Mouse (Mus musculus) CH12.LX (cell line): ENCODE data around the gene Esr1. TPM values are rescaled to one million over a fixed set of nuclear protein-coding genes. Genes with fewer than 3 reads are reported as not detected.
A peak's percentile ranks its signal among the peaks of the same experiment; 100 is the strongest.

Source experiments
- DNase-seq: peaks from one replicate; pipeline ENCODE4 v3.0.0-alpha.2; 2013; ENCODE audit errors: extremely low read depth
- H3K27ac ChIP-seq: 2 replicates; pipeline ENCODE4 v1.5.1; 2012; ENCODE audit warnings: low read depth, mild to moderate bottlenecking, control low read depth, moderate library complexity; ENCODE audit not compliant: insufficient read depth
- H3K27me3 ChIP-seq: replicated peaks from 2 replicates; pipeline ENCODE3; 2012; ENCODE audit warnings: inconsistent platforms
- H3K36me3 ChIP-seq, 2 experiments: replicated peaks in 1 of 2; 2 replicates each; pipeline versions ENCODE3 to v1.6.1; 2012; ENCODE audit warnings: inconsistent platforms in 1 of 2, low read length in 1 of 2, mild to moderate bottlenecking in 1 of 2, mixed read lengths in 1 of 2, moderate library complexity in 1 of 2; ENCODE audit not compliant: control insufficient read depth in 1 of 2, insufficient read depth in 1 of 2
- H3K4me1 ChIP-seq, 2 experiments: 2 replicates each; pipeline ENCODE4 v1.6.1; 2012; ENCODE audit warnings: inconsistent platforms in 1 of 2, moderate library complexity in 1 of 2; ENCODE audit not compliant: insufficient read depth in 2 of 2, control insufficient read depth in 1 of 2
- H3K4me2 ChIP-seq: 2 replicates; pipeline ENCODE4 v1.6.1; 2012; ENCODE audit warnings: low read depth, mild to moderate bottlenecking, control low read depth; ENCODE audit not compliant: poor library complexity, insufficient read depth, severe bottlenecking
- H3K4me3 ChIP-seq, 3 experiments: fragments of 150-350 bp in 1 of 3; sonication (generic) in 1 of 3; replicated peaks in 1 of 3; 2 replicates each; pipeline versions ENCODE3 to v1.5.1; 2011 to 2012; ENCODE audit warnings: low read depth in 2 of 3, low read length in 2 of 3, mild to moderate bottlenecking in 2 of 3, moderate library complexity in 2 of 3, control low read depth in 1 of 3, improper control_type of control experiment in 1 of 3, inconsistent platforms in 1 of 3, mixed read lengths in 1 of 3; ENCODE audit not compliant: poor library complexity in 1 of 3
- H3K79me2 ChIP-seq: replicated peaks from 2 replicates; pipeline ENCODE4 v1.6.1; 2012; ENCODE audit warnings: mild to moderate bottlenecking, moderate library complexity; ENCODE audit not compliant: control insufficient read depth, poor library complexity, insufficient read depth, severe bottlenecking; ENCODE audit errors: extremely low read depth
- H3K9ac ChIP-seq: 2 replicates; pipeline ENCODE4 v1.6.1; 2012; ENCODE audit warnings: low read depth, mild to moderate bottlenecking, control low read depth, moderate library complexity; ENCODE audit not compliant: insufficient read depth
- H3K9me3 ChIP-seq: replicated peaks from 2 replicates; pipeline ENCODE3; 2012; ENCODE audit warnings: low read length, inconsistent platforms, mixed read lengths
- BHLHE40 ChIP-seq: IDR thresholded peaks from 2 replicates; pipeline ENCODE4 v1.6.1; 2011; ENCODE audit warnings: mild to moderate bottlenecking, low read depth, low read length, improper control_type of control experiment
- CHD2 ChIP-seq: IDR thresholded peaks from 2 replicates; pipeline ENCODE4 v1.6.1; 2011; ENCODE audit warnings: low read length, improper control_type of control experiment
- E2F4 ChIP-seq: IDR thresholded peaks from 2 replicates; pipeline ENCODE4 v1.6.1; 2011; ENCODE audit warnings: low read depth, low read length, improper control_type of control experiment; ENCODE audit not compliant: insufficient replicate concordance
- EP300 ChIP-seq: IDR thresholded peaks from 2 replicates; pipeline ENCODE4 v1.6.1; 2011; ENCODE audit warnings: low read length, improper control_type of control experiment
- ETS1 ChIP-seq: conservative IDR thresholded peaks from 2 replicates; pipeline ENCODE4 v1.6.1; 2012; ENCODE audit warnings: low read depth, mild to moderate bottlenecking, inconsistent platforms, low read length, improper control_type of control experiment, moderate library complexity
- JUN ChIP-seq: IDR thresholded peaks from 2 replicates; pipeline ENCODE4 v1.6.1; 2011; ENCODE audit warnings: low read depth, mild to moderate bottlenecking, low read length, improper control_type of control experiment, moderate library complexity; ENCODE audit not compliant: insufficient read depth
- JUND ChIP-seq: conservative IDR thresholded peaks from 2 replicates; pipeline ENCODE4 v1.6.1; 2011; ENCODE audit warnings: low read depth, low read length, improper control_type of control experiment
- KAT2A ChIP-seq: IDR thresholded peaks from 2 replicates; pipeline ENCODE4 v1.6.1; 2012; ENCODE audit warnings: low read length, improper control_type of control experiment, inconsistent platforms; ENCODE audit not compliant: insufficient replicate concordance
- MAX ChIP-seq: IDR thresholded peaks from 2 replicates; pipeline ENCODE4 v1.6.1; 2011; ENCODE audit warnings: low read length, improper control_type of control experiment
- MXI1 ChIP-seq: IDR thresholded peaks from 2 replicates; pipeline ENCODE4 v1.6.1; 2011; ENCODE audit warnings: mild to moderate bottlenecking, low read depth, low read length, improper control_type of control experiment
- MYC ChIP-seq: IDR thresholded peaks from 2 replicates; pipeline ENCODE4 v1.6.1; 2011; ENCODE audit warnings: low read depth, mild to moderate bottlenecking, improper control_type of control experiment, low read length
- NELFE ChIP-seq: IDR thresholded peaks from 2 replicates; pipeline ENCODE4 v1.6.1; 2011; ENCODE audit warnings: low read depth, low read length, improper control_type of control experiment
- NRF1 ChIP-seq: IDR thresholded peaks from 2 replicates; pipeline ENCODE4 v1.6.1; 2014; ENCODE audit warnings: low read depth, mild to moderate bottlenecking, inconsistent platforms, low read length, improper control_type of control experiment, moderate library complexity
- POLR2A ChIP-seq: IDR thresholded peaks from 2 replicates; pipeline ENCODE4 v1.6.1; 2011; ENCODE audit warnings: low read depth, mild to moderate bottlenecking, improper control_type of control experiment, low read length
- RAD21 ChIP-seq: IDR thresholded peaks from 2 replicates; pipeline ENCODE4 v1.6.1; 2011; ENCODE audit warnings: low read depth, mild to moderate bottlenecking, low read length, improper control_type of control experiment, moderate library complexity
- SIN3A ChIP-seq: IDR thresholded peaks from 2 replicates; pipeline ENCODE4 v1.6.1; 2012; ENCODE audit warnings: low read length, improper control_type of control experiment, inconsistent platforms
- TCF12 ChIP-seq: IDR thresholded peaks from 2 replicates; pipeline ENCODE4 v1.6.1; 2014; ENCODE audit warnings: low read depth, mild to moderate bottlenecking, inconsistent platforms, low read length, improper control_type of control experiment
- ZNF384 ChIP-seq: IDR thresholded peaks from 2 replicates; pipeline ENCODE4 v1.6.1; 2012; ENCODE audit warnings: low read depth, low read length, improper control_type of control experiment, inconsistent platforms
- dilution Hi-C: fragments of 300-500 bp; cut with MboI; formaldehyde crosslinking; loops from 2 replicates; pipeline ENCODE4 v1.14.3; 2020; ENCODE audit warnings: low sequenced_read_pairs; ENCODE audit not compliant: extremely low pct_unique_long_range_greater_than_20kb, extremely low pct_ligation_motif_present
- in situ Hi-C: fragments of 300-500 bp; cut with MboI; formaldehyde crosslinking; loops from 3 replicates; pipeline ENCODE4 v1.14.3; 2019; ENCODE audit warnings: low sequenced_read_pairs, low pct_ligation_motif_present, low pct_unique_long_range_greater_than_20kb, mixed read lengths
- polyA plus RNA-seq: library from polyadenylated mRNA; unstranded; fragments of >175 nt; gene quantifications from 2 replicates; pipeline ENCODE4 v1.2.1, GENCODE M21; 2012; ENCODE audit warnings: low read depth; ENCODE audit not compliant: insufficient read length
- total RNA-seq, 2 experiments: library from RNA; depleted of rRNA; stranded (reverse); fragments of 300-350 nt in 1 of 2; fragments of >200 nt in 1 of 2; gene quantifications; 2 replicates each; pipeline ENCODE4 v1.2.3; 2012 to 2014

Gene Esr1
- total and polyA plus RNA-seq, 3 experiments: 0.63 to 1.0 (median 0.64) TPM

GRCm38 (mm10) chr10:4900324-4900723 is 288.9 kb downstream of the Esr1 start:
- dilution Hi-C loops: no loop called here
- Histone ChIP-seq H3K9me3 (no peaks in the 10 kb centered on the region), H3K4me1 (peaks cover 0 to 8% of the 10 kb centered on the region in 2 experiments; a peak in 2 of 4 replicates), H3K9ac (no peak overlapping the region), H3K27me3 (no peaks in the 10 kb centered on the region), H3K36me3 (no peaks in the 10 kb centered on the region), H3K27ac (no peak overlapping the region), H3K4me2 (no peak overlapping the region), H3K79me2 (no peaks in the 10 kb centered on the region), H3K4me3 (no peak overlapping the region)
- in situ Hi-C loops: no loop called here
- DNase-seq: no peak
- no peak for TF ChIP-seq MXI1
- no peak for TF ChIP-seq TCF12
- TF ChIP-seq JUN: no peak
- no peak for TF ChIP-seq POLR2A
- TF ChIP-seq ETS1: no peak
- TF ChIP-seq CHD2: no peak

- Histone ChIP-seq H3K9ac (no peak overlapping the region), H3K4me2 (no peak overlapping the region), H3K27me3 (no peaks in the 10 kb centered on the region), H3K79me2 (no peaks in the 10 kb centered on the region), H3K4me1 (peaks cover 0 to 23% of the 10 kb centered on the region in 2 experiments; a peak in 2 of 4 replicates), H3K36me3 (no peaks in the 10 kb centered on the region), H3K4me3 (no peak overlapping the region), H3K9me3 (no peaks in the 10 kb centered on the region), H3K27ac (no peak overlapping the region)
- dilution Hi-C loops: no loop called here
- in situ Hi-C loops: no loop called here
- DNase-seq: peak; percentile 54
- TF ChIP-seq EP300 (no peak), ZNF384 (no peak), NRF1 (no peak), ETS1 (0 out of 2 replicates have a peak, but pooled peaks have one; percentile 29), MAX (0 out of 2 replicates have a peak, but pooled peaks have one; percentile 11), BHLHE40 (peak; percentile 60), RAD21 (no peak)
- TF ChIP-seq, all 38 proteins: peak for 3
Measured at GRCm38 (mm10) chr10:4909271-4909670, 297.9 kb downstream of the Esr1 start.

GRCm38 (mm10) chr10:4910451-4910850 is 299.1 kb downstream of the Esr1 start:
- dilution Hi-C loops (no loop called here), in situ Hi-C loops (no loop called here)
- no peak overlapping the region for H3K9ac ChIP-seq
- no peak overlapping the region for H3K4me2 ChIP-seq
- H3K4me3 ChIP-seq: no peak overlapping the region
- no peaks in the 10 kb centered on the region for H3K79me2 ChIP-seq
- H3K27me3 ChIP-seq: no peaks in the 10 kb centered on the region
- H3K36me3 ChIP-seq: no peaks in the 10 kb centered on the region
- TF ChIP-seq SIN3A (no peak), E2F4 (no peak), MYC (no peak), KAT2A (no peak), NELFE (no peak), JUND (no peak)
- no peaks in the 10 kb centered on the region for H3K9me3 ChIP-seq
- H3K4me1 ChIP-seq: peaks cover 0 to 23% of the 10 kb centered on the region in 2 experiments; a peak in 2 of 4 replicates
- peak; percentile 32 for DNase-seq
- no peak overlapping the region for H3K27ac ChIP-seq
